22 mouse cellular contexts compared by ENCODE assay signal in genomic region chr9:86986703-86987296, GRCm38 (mm10). TPM values are rescaled to one million over a fixed set of nuclear protein-coding genes. Genes with fewer than 3 reads are reported as not detected.
DNase-seq lines count a peak whose midpoint lies in the region; ATAC-seq and TF ChIP-seq lines count a peak whose summit lies in the region.
"Had no signal": no experiment of that assay in that cellular context is flagged by ENCODE, and none has a peak within 500 bp of the region (broad histone marks: within the 10 kb centered on the region; RNA-seq: fewer than 3 reads in every experiment).

No protein-coding gene starts in this region.

- no peaks in the 10 kb centered on the region for H3K4me1 ChIP-seq in hindbrain, embryonic 10.5 days (replicated peaks)
- H3K4me1 ChIP-seq in hindbrain, postnatal 0 days (ENCODE audit: insufficient read depth, low read length), result no peaks in the 10 kb centered on the region
- peaks cover under 1% of the 10 kb centered on the region; the same call in 1 of the 2 replicates for H3K4me1 ChIP-seq in lung, embryonic 15.5 days
- peaks cover 33% of the 10 kb centered on the region for H3K4me1 ChIP-seq in limb, embryonic 10.5 days
- H3K4me1 ChIP-seq: forebrain, embryonic 13.5 days; limb, embryonic 15.5 days; liver, embryonic 15.5 days; midbrain, embryonic 15.5 days had no signal

- TF ChIP-seq CTCF in hindbrain, postnatal 0 days (IDR thresholded peaks at IDR 0.05; ENCODE audit: low read depth), result no peak

- no peaks in the 10 kb centered on the region for H3K27me3 ChIP-seq in hindbrain, embryonic 10.5 days (ENCODE audit: insufficient read depth, poor library complexity, severe bottlenecking)
- no peaks in the 10 kb centered on the region for H3K27me3 ChIP-seq in hindbrain, postnatal 0 days (ENCODE audit: insufficient read depth, low read length)
- no peaks in the 10 kb centered on the region for H3K27me3 ChIP-seq in lung, embryonic 15.5 days
- H3K27me3 ChIP-seq in limb, embryonic 10.5 days (ENCODE audit: low read depth, poor library complexity, severe bottlenecking), result no peaks in the 10 kb centered on the region
- H3K27me3 ChIP-seq: embryonic facial prominence, embryonic 12.5 days; forebrain, embryonic 13.5 days; limb, embryonic 15.5 days; liver, embryonic 15.5 days; midbrain, embryonic 15.5 days had no signal

- no peaks in the 10 kb centered on the region for H3K9me3 ChIP-seq in hindbrain, embryonic 10.5 days
- H3K9me3 ChIP-seq in hindbrain, postnatal 0 days (ENCODE audit: low read length), result no peaks in the 10 kb centered on the region
- H3K9me3 ChIP-seq in lung, embryonic 15.5 days, result no peaks in the 10 kb centered on the region
- no peaks in the 10 kb centered on the region for H3K9me3 ChIP-seq in limb, embryonic 10.5 days (replicated peaks)
- H3K9me3 ChIP-seq: embryonic facial prominence, embryonic 12.5 days; forebrain, embryonic 13.5 days; limb, embryonic 15.5 days; liver, embryonic 15.5 days; midbrain, embryonic 15.5 days had no signal

- H3K4me2 ChIP-seq in hindbrain, postnatal 0 days (ENCODE audit: low read depth, low read length), result no peak overlapping the region
- H3K4me2 ChIP-seq in lung, embryonic 15.5 days, result no peak overlapping the region
- H3K4me2 ChIP-seq: embryonic facial prominence, embryonic 12.5 days; forebrain, embryonic 13.5 days; limb, embryonic 15.5 days; liver, embryonic 15.5 days; midbrain, embryonic 15.5 days had no signal

- DNase-seq in hindbrain, embryonic 10.5 days (ENCODE audit: low spot score), result peak; percentile 35
- no peak for DNase-seq in hindbrain, postnatal 0 days (ENCODE audit: low spot score)
- DNase-seq in lung, postnatal 14 days, result no peak
- peak; percentile 47 for DNase-seq in embryo, embryonic 11 days
- DNase-seq in limb, embryonic 10.5 days (ENCODE audit: low spot score), result peak; percentile 77
- DNase-seq in c-Kit-positive CD71-positive TER-119-positive erythroid progenitor cells, embryonic 14.5 days (ENCODE audit: low spot score), result no peak
- DNase-seq: adrenal gland, postnatal 10 days; gastrocnemius, postnatal 10 days; heart, adult 2 months; heart, postnatal 36 days; kidney, adult 9 months; layer of hippocampus, postnatal 36 days had no signal

- no peak overlapping the region for H3K9ac ChIP-seq in hindbrain, postnatal 0 days (replicated peaks; ENCODE audit: low read length)
- no peak overlapping the region for H3K9ac ChIP-seq in lung, embryonic 15.5 days
- H3K9ac ChIP-seq: embryonic facial prominence, embryonic 12.5 days; forebrain, embryonic 13.5 days; limb, embryonic 15.5 days; liver, embryonic 15.5 days; midbrain, embryonic 15.5 days had no signal

- ATAC-seq in hindbrain, postnatal 0 days, result no peak
- ATAC-seq in lung, embryonic 15.5 days (ENCODE audit: borderline replicate concordance, extremely low read depth, low FRiP score, low TSS enrichment), result peak; percentile 55; the same call in 1 of the 2 replicates
- no peak for ATAC-seq in megakaryocyte, adult 5-6 weeks (ENCODE audit: poor library complexity, severe bottlenecking)
- ATAC-seq: forebrain, embryonic 13.5 days; midbrain, embryonic 15.5 days had no signal

- no peak overlapping the region for H3K4me3 ChIP-seq in hindbrain, embryonic 10.5 days
- H3K4me3 ChIP-seq in hindbrain, postnatal 0 days (ENCODE audit: low read length), result no peak overlapping the region
- H3K4me3 ChIP-seq in lung, embryonic 15.5 days, result no peak overlapping the region
- H3K4me3 ChIP-seq in limb, embryonic 10.5 days, result no peak overlapping the region
- H3K4me3 ChIP-seq: embryonic facial prominence, embryonic 12.5 days; erythroblast, embryonic 14.5 days; forebrain, embryonic 13.5 days; heart, adult 2 months; limb, embryonic 15.5 days; liver, embryonic 15.5 days; midbrain, embryonic 15.5 days; myocyte had no signal

- no peak overlapping the region for H3K27ac ChIP-seq in hindbrain, embryonic 10.5 days
- no peak overlapping the region for H3K27ac ChIP-seq in hindbrain, postnatal 0 days
- H3K27ac ChIP-seq in lung, embryonic 15.5 days, result no peak overlapping the region
- 0 out of 2 replicates have a peak overlapping the region, but pooled peaks have one; percentile 46 for H3K27ac ChIP-seq in limb, embryonic 10.5 days
- H3K27ac ChIP-seq: embryonic facial prominence, embryonic 12.5 days; forebrain, embryonic 13.5 days; heart, adult 2 months; limb, embryonic 15.5 days; liver, embryonic 15.5 days; midbrain, embryonic 15.5 days; stomach, postnatal 0 days had no signal

- WGBS in hindbrain, embryonic 10.5 days, result 66% methylated on average over 7 of the region's 7 CpGs
- WGBS in hindbrain, postnatal 0 days, result 59% methylated on average over 7 of the region's 7 CpGs
- 27% methylated on average over 7 of the region's 7 CpGs for WGBS in lung, embryonic 15.5 days
- WGBS in limb, embryonic 10.5 days, result 16% methylated on average over 7 of the region's 7 CpGs

- no peaks in the 10 kb centered on the region for H3K36me3 ChIP-seq in hindbrain, embryonic 10.5 days
- H3K36me3 ChIP-seq in hindbrain, postnatal 0 days (ENCODE audit: insufficient read depth, low read length), result no peaks in the 10 kb centered on the region
- H3K36me3 ChIP-seq in lung, embryonic 15.5 days, result no peaks in the 10 kb centered on the region
- no peaks in the 10 kb centered on the region for H3K36me3 ChIP-seq in limb, embryonic 10.5 days
- H3K36me3 ChIP-seq: embryonic facial prominence, embryonic 12.5 days; limb, embryonic 15.5 days; liver, embryonic 15.5 days; midbrain, embryonic 15.5 days had no signal

RNA-seq across cellular contexts. Expression of gene Ripply2, which starts 28.5 kb away (rescaled TPM):
- polyA plus RNA-seq in hindbrain, embryonic 10.5 days (2016; fragmentation: Nextera tagmentation; extraction: Ambion mirVana), result 1.2 and 1.4 TPM in 2 replicates
- 1.8 and 4.2 TPM in 2 replicates for total RNA-seq in hindbrain, postnatal 0 days (2014; rRNA removed)
- polyA plus RNA-seq in hindbrain, postnatal 0 days (2015; fragmentation: Nextera tagmentation; extraction: Ambion mirVana), result 15.0 and 16.0 TPM in 2 replicates
- not detected in 2 replicates for polyA plus RNA-seq in lung, embryonic 15.5 days (2015; fragmentation: Nextera tagmentation; extraction: Ambion mirVana)
- 0.31 TPM in 1 of 2 replicates, not detected in the other for polyA plus RNA-seq in limb, embryonic 10.5 days (2016; fragmentation: Nextera tagmentation; extraction: Ambion mirVana)
- total RNA-seq in megakaryocyte, adult 5-6 weeks (2015), result not detected in 2 replicates
- not detected in 2 replicates for total RNA-seq in megakaryocyte, adult 5-6 weeks (2017)
- total RNA-seq: gastrocnemius, postnatal 10 days; heart, adult 2 months; heart, postnatal 36 days had no signal
- polyA plus RNA-seq: embryonic facial prominence, embryonic 12.5 days; erythroblast, embryonic 14.5 days; heart, adult 2 months; limb, embryonic 15.5 days; liver, embryonic 15.5 days; myocyte had no signal

RNA-seq across cellular contexts. Expression of gene Cyb5r4, which starts 35.0 kb away (rescaled TPM):
- polyA plus RNA-seq in hindbrain, embryonic 10.5 days (2016; fragmentation: Nextera tagmentation; extraction: Ambion mirVana), result 92.5 and 94.1 TPM in 2 replicates
- 25.1 and 27.5 TPM in 2 replicates for total RNA-seq in hindbrain, postnatal 0 days (2014; rRNA removed)
- 42.2 and 46.6 TPM in 2 replicates for polyA plus RNA-seq in hindbrain, postnatal 0 days (2015; fragmentation: Nextera tagmentation; extraction: Ambion mirVana)
- 54.1 and 55.8 TPM in 2 replicates for polyA plus RNA-seq in lung, embryonic 15.5 days (2015; fragmentation: Nextera tagmentation; extraction: Ambion mirVana)
- polyA plus RNA-seq in limb, embryonic 10.5 days (2016; fragmentation: Nextera tagmentation; extraction: Ambion mirVana), result 66.2 and 69.1 TPM in 2 replicates
- total RNA-seq in megakaryocyte, adult 5-6 weeks (2015), result 189 and 205 TPM in 2 replicates
- 163 and 177 TPM in 2 replicates for total RNA-seq in megakaryocyte, adult 5-6 weeks (2017)

Comparison
In these comparisons a context has a peak if more than half of its experiments do, and no peak if none do; other contexts are left out.
1. DNase-seq: peak in hindbrain, embryonic 10.5 days (single experiment), embryo, embryonic 11 days (single experiment) and limb, embryonic 10.5 days (single experiment); none in hindbrain, postnatal 0 days (single experiment), lung, postnatal 14 days (single experiment) and c-Kit-positive CD71-positive TER-119-positive erythroid progenitor cells, embryonic 14.5 days (single experiment).